Mouse (Mus musculus): ENCODE measurements around the gene Ppp2r2c. TPM values are rescaled to one million over a fixed set of nuclear protein-coding genes. Genes with fewer than 3 reads are reported as not detected.

Gene Ppp2r2c
- polyA plus RNA-seq, 2 experiments = not detected

DNA sequence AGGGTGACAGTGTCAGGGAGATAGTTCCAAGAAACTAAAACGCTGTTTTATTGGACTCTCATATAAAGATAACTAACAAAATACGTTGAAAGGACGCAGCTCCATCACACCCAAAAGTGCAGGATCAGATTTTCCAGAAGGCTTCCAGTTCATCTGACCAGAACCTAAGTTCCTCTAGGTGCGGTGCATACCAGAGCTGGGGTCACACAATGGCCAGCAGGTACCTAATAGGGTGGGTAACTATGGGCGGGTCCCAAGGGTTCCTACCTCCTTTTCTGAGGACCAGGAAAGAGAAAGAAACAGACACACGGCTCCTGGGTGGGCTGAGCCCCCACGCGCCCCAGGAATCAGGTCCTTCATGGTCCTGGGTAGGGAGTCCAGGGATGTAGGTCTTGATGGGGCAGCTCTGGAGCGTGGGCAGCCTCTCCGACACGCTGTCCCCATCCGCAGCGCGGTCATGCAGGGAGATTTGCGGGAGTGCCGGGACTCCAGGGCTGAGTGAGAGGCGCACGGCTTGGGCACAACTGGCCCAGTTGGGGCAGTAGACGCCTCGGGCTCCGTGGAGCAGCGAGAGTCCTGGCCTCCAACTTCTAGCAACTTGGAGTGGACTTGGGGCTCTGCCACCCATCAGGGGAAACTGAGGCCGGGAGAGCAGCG, 119.9 kb downstream of the Ppp2r2c start:
- 0 out of 2 replicates have a peak overlapping the region, but pooled peaks have one; percentile 18 for H3K9ac ChIP-seq (replicated peaks)
- no peaks in the 10 kb centered on the region for H3K9me3 ChIP-seq (ENCODE audit: control insufficient read depth, low read length)
- WGBS (ENCODE audit: insufficient replicate concordance) = 11% methylated on average over 24 of the region's 24 CpGs
- H3K4me1 ChIP-seq (replicated peaks; ENCODE audit: control insufficient read depth in 2 of 2, insufficient read depth in 2 of 2, low read length in 1 of 2) = no peaks in the 10 kb centered on the region; a peak in 1 of 4 replicates
- H3K36me3 ChIP-seq (replicated peaks; ENCODE audit: control insufficient read depth, insufficient read depth, low read depth) = no peaks in the 10 kb centered on the region
- peak overlapping the region; percentile 55 to 58 for H3K4me3 ChIP-seq (ENCODE audit: insufficient read depth in 1 of 2, low read depth in 2 of 2, low read length in 2 of 2)
- TF ChIP-seq CTCF (IDR thresholded peaks at IDR 0.05; ENCODE audit: low read depth) (no peak), EP300 (IDR thresholded peaks at IDR 0.05; ENCODE audit: low read depth) (no peak)
- H3K27ac ChIP-seq = no peak overlapping the region
- no peaks in the 10 kb centered on the region; the same call in none of the 2 replicates for H3K27me3 ChIP-seq (ENCODE audit: control insufficient read depth, insufficient read depth, low read length)
- DNase-seq (ENCODE audit: low read depth in 3 of 3, low spot score in 3 of 3) = no peak
- H3K4me2 ChIP-seq (ENCODE audit: low read depth) = peak overlapping the region; percentile 66
- ATAC-seq (ENCODE audit: insufficient read depth) = no peak

DNA sequence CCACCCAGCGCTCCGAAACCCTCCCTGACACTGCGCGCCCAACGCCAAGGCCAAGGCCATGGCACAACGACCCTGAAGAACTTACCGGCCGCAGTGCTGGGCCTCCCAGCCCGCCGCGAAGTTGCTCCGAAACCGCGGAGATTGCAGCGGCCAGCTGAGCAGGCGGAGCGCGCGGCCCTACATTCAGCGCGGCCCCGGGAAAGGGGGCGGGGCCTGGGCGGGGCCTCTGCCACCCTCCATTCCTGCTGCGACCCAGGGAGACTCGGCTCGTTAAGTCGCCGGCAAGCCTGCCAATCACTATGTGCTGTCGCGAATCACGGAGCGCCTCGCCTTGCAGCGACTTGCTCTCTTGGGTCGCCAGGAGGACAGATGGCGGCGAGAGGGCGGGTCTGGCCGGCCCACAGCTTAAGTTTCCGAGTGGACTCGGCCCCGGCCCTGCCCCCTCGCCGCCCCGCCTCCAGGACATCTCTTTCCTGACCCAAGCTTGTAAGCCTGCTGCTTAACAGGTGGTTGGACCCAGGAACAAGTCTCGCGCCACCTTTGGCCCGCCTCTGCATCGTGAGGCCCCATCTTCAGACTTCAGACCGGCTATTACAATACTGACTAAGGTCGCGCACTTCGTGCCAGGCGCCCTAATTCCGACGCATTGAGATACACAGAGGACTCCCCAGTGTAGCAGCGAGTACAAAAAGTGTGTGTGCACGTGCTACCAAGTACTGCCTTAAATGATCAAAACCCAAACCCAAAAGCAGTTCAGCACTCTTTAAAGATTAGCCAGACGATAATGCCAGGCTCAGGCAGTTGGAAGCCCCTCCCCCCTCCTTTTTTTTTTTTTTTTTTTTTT, 120.7 kb downstream of the Ppp2r2c start, which contains the start of gene Wfs1:
TSS of gene Wfs1 (minus strand) at position 425 of the 844 bp plus-strand sequence.
- no peak within 1 kb of the TSS for H3K27ac ChIP-seq
- ATAC-seq (ENCODE audit: insufficient read depth) = peak; percentile 92
- peak; percentile 63 to 68 (median 65) for DNase-seq (ENCODE audit: low read depth in 3 of 3, low spot score in 3 of 3)
- TF ChIP-seq EP300 (IDR thresholded peaks at IDR 0.05; ENCODE audit: low read depth) (no peak), CTCF (IDR thresholded peaks at IDR 0.05; ENCODE audit: low read depth) (no peak; the same call in 1 of the 2 replicates)
- no peaks in the 10 kb centered on the region for H3K36me3 ChIP-seq (replicated peaks; ENCODE audit: control insufficient read depth, insufficient read depth, low read depth)
- WGBS (ENCODE audit: insufficient replicate concordance) = 1% methylated on average over 60 of the region's 60 CpGs
- no peaks in the 10 kb centered on the region for H3K9me3 ChIP-seq (ENCODE audit: control insufficient read depth, low read length)
- H3K27me3 ChIP-seq (ENCODE audit: control insufficient read depth, insufficient read depth, low read length) = no peaks in the 10 kb centered on the region; the same call in none of the 2 replicates
- H3K4me1 ChIP-seq (replicated peaks; ENCODE audit: control insufficient read depth in 2 of 2, insufficient read depth in 2 of 2, low read length in 1 of 2) = no peaks in the 10 kb centered on the region; a peak in 1 of 4 replicates
- peak within 1 kb of the TSS; percentile 66 for H3K4me2 ChIP-seq (ENCODE audit: low read depth)
- H3K4me3 ChIP-seq (ENCODE audit: insufficient read depth in 1 of 2, low read depth in 2 of 2, low read length in 2 of 2) = peak within 1 kb of the TSS; percentile 55 to 58
- 0 out of 2 replicates have a peak within 1 kb of the TSS, but pooled peaks have one; percentile 18 for H3K9ac ChIP-seq (replicated peaks)

DNA sequence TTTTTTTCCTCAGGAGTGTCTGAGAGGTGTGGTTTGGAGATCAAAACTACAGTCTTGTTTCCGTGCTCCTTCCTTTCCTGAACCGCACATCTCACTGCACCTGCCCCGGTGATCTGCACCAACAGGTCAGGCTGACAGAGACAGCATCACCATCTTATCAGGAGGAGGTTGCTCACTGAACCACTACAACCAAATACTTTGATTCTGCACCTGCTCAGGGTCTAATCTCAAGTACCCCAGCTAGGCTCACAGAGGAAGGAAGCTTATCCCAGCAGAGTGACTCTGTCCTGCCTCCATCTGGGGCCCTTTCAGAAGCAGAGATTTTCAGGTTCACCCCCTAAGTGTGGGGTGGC, 121.3 kb downstream of the Ppp2r2c start:
- Histone ChIP-seq H3K4me3 (ENCODE audit: insufficient read depth in 1 of 2, low read depth in 2 of 2, low read length in 2 of 2) (no peak overlapping the region), H3K27me3 (ENCODE audit: control insufficient read depth, insufficient read depth, low read length) (no peaks in the 10 kb centered on the region; the same call in none of the 2 replicates), H3K36me3 (replicated peaks; ENCODE audit: control insufficient read depth, insufficient read depth, low read depth) (no peaks in the 10 kb centered on the region), H3K4me1 (replicated peaks; ENCODE audit: control insufficient read depth in 2 of 2, insufficient read depth in 2 of 2, low read length in 1 of 2) (no peaks in the 10 kb centered on the region; a peak in 1 of 4 replicates), H3K9ac (replicated peaks) (no peak overlapping the region), H3K9me3 (ENCODE audit: control insufficient read depth, low read length) (no peaks in the 10 kb centered on the region), H3K4me2 (ENCODE audit: low read depth) (peak overlapping the region; percentile 66), H3K27ac (no peak overlapping the region)
- no peak for TF ChIP-seq EP300 (IDR thresholded peaks at IDR 0.05; ENCODE audit: low read depth)
- no peak for TF ChIP-seq CTCF (IDR thresholded peaks at IDR 0.05; ENCODE audit: low read depth)
- WGBS (ENCODE audit: insufficient replicate concordance) = 9% methylated on average over 3 of the region's 3 CpGs
- DNase-seq (ENCODE audit: low read depth in 3 of 3, low spot score in 3 of 3) (no peak), ATAC-seq (ENCODE audit: insufficient read depth) (no peak)

DNA sequence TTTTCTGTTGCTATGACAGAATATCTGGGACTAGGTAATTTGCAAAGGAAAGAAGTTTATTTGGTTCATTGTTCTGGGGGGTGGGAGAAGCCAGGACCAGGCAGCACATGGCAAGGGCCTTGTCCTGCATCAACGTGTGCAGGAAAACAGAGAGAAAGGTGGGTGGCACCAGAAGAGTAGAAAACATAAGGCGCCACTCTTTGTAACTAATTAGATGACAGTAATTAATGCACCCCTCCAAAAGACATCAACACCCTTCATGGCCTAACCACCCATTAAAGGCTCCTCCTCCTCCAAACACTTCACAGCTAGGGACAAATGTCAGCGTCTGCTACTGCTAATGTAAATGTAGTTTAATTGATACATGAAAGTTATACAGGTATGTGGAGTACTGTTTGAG, 121.9 kb downstream of the Ppp2r2c start:
- no peaks in the 10 kb centered on the region for H3K36me3 ChIP-seq (replicated peaks; ENCODE audit: control insufficient read depth, insufficient read depth, low read depth)
- DNase-seq (ENCODE audit: low read depth in 3 of 3, low spot score in 3 of 3) (no peak), ATAC-seq (ENCODE audit: insufficient read depth) (no peak)
- no peaks in the 10 kb centered on the region; the same call in none of the 2 replicates for H3K27me3 ChIP-seq (ENCODE audit: control insufficient read depth, insufficient read depth, low read length)
- no peak for TF ChIP-seq CTCF (IDR thresholded peaks at IDR 0.05; ENCODE audit: low read depth)
- no peak for TF ChIP-seq EP300 (IDR thresholded peaks at IDR 0.05; ENCODE audit: low read depth)
- 51% methylated on average over 3 of the region's 3 CpGs for WGBS (ENCODE audit: insufficient replicate concordance)
- H3K9ac ChIP-seq (replicated peaks) = no peak overlapping the region
- H3K27ac ChIP-seq = no peak overlapping the region
- H3K4me1 ChIP-seq (replicated peaks; ENCODE audit: control insufficient read depth in 2 of 2, insufficient read depth in 2 of 2, low read length in 1 of 2) = no peaks in the 10 kb centered on the region; a peak in 1 of 4 replicates
- H3K4me3 ChIP-seq (ENCODE audit: insufficient read depth in 1 of 2, low read depth in 2 of 2, low read length in 2 of 2) = no peak overlapping the region
- no peaks in the 10 kb centered on the region for H3K9me3 ChIP-seq (ENCODE audit: control insufficient read depth, low read length)
- H3K4me2 ChIP-seq (ENCODE audit: low read depth) = no peak overlapping the region

All from liver, embryonic 14.5 days (tissue).